Mouse (Mus musculus): Measurements from ENCODE around the gene Golga7b.

Gene Golga7b

GRCm38 (mm10) chr19:42247519-42247918 is at the start of gene Golga7b:
Gene Golga7b, plus strand, starts transcription at chr19:42247574.
- no peak for DNase-seq (ENCODE audit: low spot score)

- DNase-seq (ENCODE audit: low spot score) = no peak
These were observed 49.3 kb upstream of the Golga7b start for GRCm38 (mm10) chr19:42198026-42198425.

GRCm38 (mm10) chr19:42201696-42202381 is 45.5 kb upstream of the Golga7b start, which contains the start of gene Sfrp5:
Gene Sfrp5, minus strand, starts transcription at chr19:42202252.
- DNase-seq (ENCODE audit: low spot score) = no peak

GRCm38 (mm10) chr19:42202467-42202866 is 44.9 kb upstream of the Golga7b start:
- DNase-seq (ENCODE audit: low spot score) = no peak

GRCm38 (mm10) chr19:42204306-42204705 is 43.1 kb upstream of the Golga7b start:
- DNase-seq (ENCODE audit: low spot score) = no peak

GRCm38 (mm10) chr19:42205201-42205600 is 42.2 kb upstream of the Golga7b start:
- no peak for DNase-seq (ENCODE audit: low spot score)

GRCm38 (mm10) chr19:42209485-42209884 is 37.9 kb upstream of the Golga7b start:
- no peak for DNase-seq (ENCODE audit: low spot score)

- no peak for DNase-seq (ENCODE audit: low spot score)
These were observed 37.4 kb upstream of the Golga7b start for GRCm38 (mm10) chr19:42209976-42210375.

- no peak for DNase-seq (ENCODE audit: low spot score)
These were observed 35.4 kb upstream of the Golga7b start for GRCm38 (mm10) chr19:42211936-42212335.

- no peak for DNase-seq (ENCODE audit: low spot score)
These were observed 32.8 kb upstream of the Golga7b start for GRCm38 (mm10) chr19:42214601-42215000.

- no peak for DNase-seq (ENCODE audit: low spot score)
These were observed 30.5 kb upstream of the Golga7b start for GRCm38 (mm10) chr19:42216699-42217373.

GRCm38 (mm10) chr19:42217374-42217763 is 30.0 kb upstream of the Golga7b start:
- no peak for DNase-seq (ENCODE audit: low spot score)

- no peak for DNase-seq (ENCODE audit: low spot score)
These were observed 20.9 kb upstream of the Golga7b start for GRCm38 (mm10) chr19:42226451-42226850.

GRCm38 (mm10) chr19:42229499-42230287 is 17.7 kb upstream of the Golga7b start:
- no peak for DNase-seq (ENCODE audit: low spot score)

GRCm38 (mm10) chr19:42230288-42230568 is 17.1 kb upstream of the Golga7b start:
- DNase-seq (ENCODE audit: low spot score) = no peak

- DNase-seq (ENCODE audit: low spot score) = no peak
These were observed 16.4 kb upstream of the Golga7b start for GRCm38 (mm10) chr19:42230986-42231385.

GRCm38 (mm10) chr19:42237602-42238340 is 9.6 kb upstream of the Golga7b start:
- peak; percentile 42 for DNase-seq (ENCODE audit: low spot score)

- no peak for DNase-seq (ENCODE audit: low spot score)
These were observed 9.0 kb upstream of the Golga7b start for GRCm38 (mm10) chr19:42238341-42238715.

- no peak for DNase-seq (ENCODE audit: low spot score)
These were observed 6.5 kb upstream of the Golga7b start for GRCm38 (mm10) chr19:42240881-42241280.

GRCm38 (mm10) chr19:42243401-42243800 is 4.0 kb upstream of the Golga7b start:
- DNase-seq (ENCODE audit: low spot score) = no peak

GRCm38 (mm10) chr19:42246626-42247025 is 748 bp upstream of the Golga7b start:
- DNase-seq (ENCODE audit: low spot score) = no peak

Measured in left cerebral cortex, adult 11 months (tissue).